Comparison of ENCODE assay signal across 15 mouse cellular contexts in genomic region chr17:47327969-47328368, GRCm38 (mm10). TPM values are rescaled to one million over a fixed set of nuclear protein-coding genes. Genes with fewer than 3 reads are reported as not detected.
DNase-seq lines count a peak whose midpoint lies in the region; ATAC-seq and TF ChIP-seq lines count a peak whose summit lies in the region.
"Had no signal": no experiment of that assay in that cellular context is flagged by ENCODE, and none has a peak within 500 bp of the region (broad histone marks: within the 10 kb centered on the region; RNA-seq: fewer than 3 reads in every experiment).

No protein-coding gene starts in this region.

- no peaks in the 10 kb centered on the region; the same call in none of the 2 replicates for H3K36me3 ChIP-seq in embryonic facial prominence, embryonic 11.5 days (replicated peaks; ENCODE audit: control insufficient read depth, insufficient read depth, low read depth, low read length)
- peaks cover 88% of the 10 kb centered on the region for H3K36me3 ChIP-seq in embryonic facial prominence, embryonic 10.5 days (replicated peaks)
- peaks cover 27% of the 10 kb centered on the region for H3K36me3 ChIP-seq in kidney, postnatal 0 days (ENCODE audit: insufficient read depth, low read length)

- H3K9me3 ChIP-seq in embryonic facial prominence, embryonic 11.5 days (replicated peaks; ENCODE audit: control insufficient read depth, low read length): no peaks in the 10 kb centered on the region
- H3K9me3 ChIP-seq in embryonic facial prominence, embryonic 10.5 days: no peaks in the 10 kb centered on the region
- no peaks in the 10 kb centered on the region for H3K9me3 ChIP-seq in kidney, postnatal 0 days (replicated peaks; ENCODE audit: low read length)
- H3K9me3 ChIP-seq: lung, embryonic 15.5 days had no signal

- no peak for ATAC-seq in embryonic facial prominence, embryonic 11.5 days (replicated peaks; ENCODE audit: insufficient number of reproducible peaks, low FRiP score, low TSS enrichment, low read depth)
- no peak for ATAC-seq in kidney, postnatal 0 days (replicated peaks; ENCODE audit: low FRiP score, low read depth)

- WGBS in embryonic facial prominence, embryonic 11.5 days: 66% methylated on average over 7 of the region's 7 CpGs
- WGBS in embryonic facial prominence, embryonic 10.5 days: 69% methylated on average over 7 of the region's 7 CpGs
- 74% methylated on average over 7 of the region's 7 CpGs for WGBS in kidney, postnatal 0 days

- DNase-seq in embryonic facial prominence, embryonic 11.5 days (ENCODE audit: low spot score): peak; percentile 47
- DNase-seq in embryonic facial prominence, embryonic 10.5 days (ENCODE audit: low spot score): no peak
- peak; percentile 33 for DNase-seq in kidney, postnatal 0 days (ENCODE audit: low spot score)
- no peak for DNase-seq in kidney, adult 18-20 months
- peak; percentile 15 for DNase-seq in A20 (ENCODE audit: low read depth, low spot score)
- no peak for DNase-seq in testis, postnatal 14 days (ENCODE audit: low spot score)
- DNase-seq in urinary bladder, postnatal 4 days (ENCODE audit: low spot score in 2 of 2): no peak
- DNase-seq: B cell, adult 2 months; cerebellum, postnatal 10 days; gastrocnemius, postnatal 14 days; heart, postnatal 10 days had no signal

- no peaks in the 10 kb centered on the region for H3K27me3 ChIP-seq in embryonic facial prominence, embryonic 11.5 days (ENCODE audit: control insufficient read depth, insufficient read depth, low read length)
- no peaks in the 10 kb centered on the region for H3K27me3 ChIP-seq in embryonic facial prominence, embryonic 10.5 days (replicated peaks; ENCODE audit: low read depth, poor library complexity, severe bottlenecking)
- no peaks in the 10 kb centered on the region for H3K27me3 ChIP-seq in kidney, postnatal 0 days (ENCODE audit: insufficient read depth, low read length)
- H3K27me3 ChIP-seq: lung, embryonic 15.5 days had no signal

- H3K27ac ChIP-seq in embryonic facial prominence, embryonic 11.5 days (replicated peaks; ENCODE audit: low read depth, low read length): no peak overlapping the region
- no peak overlapping the region for H3K27ac ChIP-seq in embryonic facial prominence, embryonic 10.5 days (replicated peaks)
- no peak overlapping the region for H3K27ac ChIP-seq in kidney, postnatal 0 days
- H3K27ac ChIP-seq in cortical plate, adult 2 months (ENCODE audit: insufficient read depth, low read length): no peak overlapping the region
- H3K27ac ChIP-seq: lung, embryonic 15.5 days had no signal

- TF ChIP-seq POLR2A in cortical plate, adult 2 months (IDR thresholded peaks at IDR 0.05; ENCODE audit: extremely low read depth, insufficient read depth, low read length): no peak

- H3K4me1 ChIP-seq in embryonic facial prominence, embryonic 11.5 days (ENCODE audit: control insufficient read depth, insufficient read depth, low read length): no peaks in the 10 kb centered on the region
- peaks cover 6% of the 10 kb centered on the region for H3K4me1 ChIP-seq in embryonic facial prominence, embryonic 10.5 days
- H3K4me1 ChIP-seq in kidney, postnatal 0 days (replicated peaks; ENCODE audit: insufficient read depth, low read length): no peaks in the 10 kb centered on the region
- peaks cover 1% of the 10 kb centered on the region; the same call in 1 of the 2 replicates for H3K4me1 ChIP-seq in cortical plate, adult 2 months (ENCODE audit: control insufficient read depth, insufficient read depth, low read length)

- no peak overlapping the region for H3K4me2 ChIP-seq in embryonic facial prominence, embryonic 11.5 days (ENCODE audit: low read depth, low read length)
- no peak overlapping the region for H3K4me2 ChIP-seq in kidney, postnatal 0 days (ENCODE audit: low read length)
- H3K4me2 ChIP-seq: lung, embryonic 15.5 days; midbrain, embryonic 11.5 days had no signal

- no peak overlapping the region for H3K9ac ChIP-seq in embryonic facial prominence, embryonic 11.5 days (replicated peaks; ENCODE audit: low read length)
- H3K9ac ChIP-seq in kidney, postnatal 0 days (ENCODE audit: low read depth, low read length): no peak overlapping the region
- H3K9ac ChIP-seq: lung, embryonic 15.5 days had no signal

- peak; percentile 49 for TF ChIP-seq CTCF in kidney, postnatal 0 days (IDR thresholded peaks at IDR 0.05; ENCODE audit: low read depth)
- TF ChIP-seq CTCF in cortical plate, adult 2 months (IDR thresholded peaks at IDR 0.05; ENCODE audit: extremely low read depth, insufficient read depth, low read length): 0 out of 2 replicates have a peak, but pooled peaks have one; percentile 13

- H3K4me3 ChIP-seq in embryonic facial prominence, embryonic 11.5 days (ENCODE audit: low read depth, low read length): no peak overlapping the region
- H3K4me3 ChIP-seq in embryonic facial prominence, embryonic 10.5 days: no peak overlapping the region
- H3K4me3 ChIP-seq in kidney, postnatal 0 days (replicated peaks; ENCODE audit: low read depth, low read length): no peak overlapping the region
- no peak overlapping the region for H3K4me3 ChIP-seq in cortical plate, adult 2 months (ENCODE audit: insufficient read depth, low read length)
- H3K4me3 ChIP-seq: erythroblast, embryonic 14.5 days; lung, embryonic 15.5 days had no signal

RNA-seq across cellular contexts. Expression of gene Mrps10, which starts 40.7 kb away (rescaled TPM):
- polyA plus RNA-seq in embryonic facial prominence, embryonic 11.5 days (2014; fragmentation: Nextera tagmentation; extraction: Ambion mirVana): 74.1 and 75.2 TPM in 2 replicates
- polyA plus RNA-seq in embryonic facial prominence, embryonic 10.5 days (2016; fragmentation: Nextera tagmentation; extraction: Ambion mirVana): 90.0 and 96.0 TPM in 2 replicates
- 84.4 and 86.9 TPM in 2 replicates for polyA plus RNA-seq in kidney, postnatal 0 days (2015; fragmentation: Nextera tagmentation; extraction: Ambion mirVana)
- polyA plus RNA-seq in cortical plate, adult 2 months (2012; rRNA removed): 45.1 and 47.7 TPM in 2 replicates

RNA-seq across cellular contexts. Expression of gene Guca1b, which starts 57.2 kb away (rescaled TPM):
- 0.41 and 1.6 TPM in 2 replicates for polyA plus RNA-seq in embryonic facial prominence, embryonic 11.5 days (2014; fragmentation: Nextera tagmentation; extraction: Ambion mirVana)
- polyA plus RNA-seq in embryonic facial prominence, embryonic 10.5 days (2016; fragmentation: Nextera tagmentation; extraction: Ambion mirVana): 1.2 and 1.7 TPM in 2 replicates
- polyA plus RNA-seq in kidney, postnatal 0 days (2015; fragmentation: Nextera tagmentation; extraction: Ambion mirVana): 6.0 and 6.3 TPM in 2 replicates
- polyA plus RNA-seq in cortical plate, adult 2 months (2012; rRNA removed): 1.2 and 1.3 TPM in 2 replicates
- polyA plus RNA-seq: erythroblast, embryonic 14.5 days had no signal

Comparison
In these comparisons a context has a peak if more than half of its experiments do, and no peak if none do; other contexts are left out.
1. DNase-seq: peak in embryonic facial prominence, embryonic 11.5 days (single experiment), kidney, postnatal 0 days (single experiment) and A20 (single experiment); none in embryonic facial prominence, embryonic 10.5 days (single experiment), kidney, adult 18-20 months (single experiment), testis, postnatal 14 days (single experiment) and urinary bladder, postnatal 4 days (0 of 2).